Mouse (Mus musculus) frontal cortex, adult (tissue): Measurements from ENCODE around the gene Tmem132b.

Source experiments
- ATAC-seq: cut with Nextera tagmentation; 2 replicates; pipeline ENCODE4 v1.9.2; 2017; ENCODE audit warnings: mild to moderate bottlenecking, moderate library complexity, mixed read lengths; ENCODE audit not compliant: low TSS enrichment

The Tmem132b gene

DNA sequence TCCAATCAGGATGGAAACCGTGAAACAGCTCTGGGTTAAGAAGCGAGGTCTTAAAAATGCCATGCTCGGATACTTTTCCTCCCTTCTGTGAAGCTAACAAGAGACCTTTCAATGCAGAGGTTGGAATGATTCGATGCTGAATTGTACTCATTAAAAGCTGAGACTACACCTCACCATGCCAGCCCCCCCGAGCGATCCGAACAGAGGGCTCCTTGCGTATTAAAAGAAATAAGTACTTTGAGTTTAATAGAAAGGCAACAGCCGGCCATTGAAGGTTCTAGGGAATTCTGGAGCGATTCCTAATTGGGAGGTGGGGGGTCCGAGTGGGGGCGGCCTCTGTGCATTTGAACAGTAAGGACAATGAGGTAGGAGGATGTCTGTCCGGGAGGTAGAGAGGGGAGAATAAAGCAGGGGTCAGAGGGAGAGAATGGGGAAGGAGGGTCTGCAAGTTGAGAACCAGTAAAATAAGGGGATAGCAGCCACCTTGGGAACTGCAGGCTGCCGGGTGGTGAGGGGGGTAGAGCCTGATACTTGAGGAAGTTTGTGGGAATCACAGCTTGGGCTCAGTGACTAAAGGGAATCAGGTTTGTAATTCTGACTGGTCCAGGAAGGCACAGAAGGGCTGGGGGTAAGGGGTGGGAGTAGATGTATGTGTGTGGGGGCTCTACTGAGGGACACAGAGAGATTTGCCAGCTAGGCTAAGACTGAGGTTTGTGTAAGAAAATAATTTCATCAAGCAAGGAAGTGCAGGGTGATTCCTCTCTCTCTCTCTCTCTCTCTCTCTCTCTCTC lies 127.6 kb downstream of the Tmem132b start:
- no peak for ATAC-seq

DNA sequence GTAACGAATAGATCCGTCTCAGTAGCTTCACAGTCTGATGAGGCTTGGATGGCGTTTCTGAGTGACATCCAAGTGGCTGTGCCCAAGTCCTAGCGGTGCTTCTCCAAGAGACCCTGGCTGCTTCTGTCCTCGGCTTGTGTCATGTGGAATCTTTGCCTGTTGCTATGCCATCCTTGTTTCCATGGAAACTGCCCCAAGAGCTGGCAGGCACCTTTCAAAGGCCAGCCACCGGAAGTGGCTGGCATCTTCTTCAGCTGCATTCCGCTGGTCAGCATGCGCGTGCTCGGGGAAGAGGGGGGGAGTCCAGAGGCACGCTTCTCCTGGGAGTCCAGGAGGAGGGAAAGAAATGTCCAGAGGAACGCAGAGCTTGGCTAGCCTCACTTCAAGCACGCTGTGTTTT lies 144.0 kb downstream of the Tmem132b start:
- peak; percentile 66 for ATAC-seq

DNA sequence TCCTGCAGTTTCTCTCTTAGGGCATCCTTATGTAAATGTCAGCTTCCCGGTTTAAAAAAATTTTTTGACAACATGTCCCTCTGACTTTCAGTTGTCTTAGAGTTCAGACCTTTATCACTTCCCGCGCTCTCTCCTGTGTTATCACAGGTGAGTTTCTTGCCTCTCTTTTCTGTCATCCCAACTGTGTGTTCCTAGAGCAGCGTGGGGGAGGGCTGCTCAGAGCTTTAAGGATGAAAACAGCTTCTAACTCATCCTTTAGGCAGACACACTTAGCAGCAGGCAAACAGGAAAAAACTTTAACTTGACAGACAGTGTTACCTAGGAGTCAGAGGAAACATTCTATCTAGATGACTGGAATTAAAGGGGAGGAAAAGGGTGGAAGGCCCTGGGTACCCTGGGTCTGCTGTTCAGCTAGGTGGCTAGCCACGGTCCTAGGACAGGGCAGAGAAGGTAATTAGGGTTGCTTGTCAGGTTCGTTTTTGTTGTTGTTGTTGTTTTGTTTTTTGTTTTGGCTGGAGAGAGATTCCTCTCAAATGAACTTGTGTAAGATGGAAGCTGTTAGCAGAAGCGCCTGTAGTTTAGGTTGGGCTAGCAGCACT lies 144.6 kb downstream of the Tmem132b start:
- peak; percentile 29; the same call in 1 of the 2 replicates for ATAC-seq

DNA sequence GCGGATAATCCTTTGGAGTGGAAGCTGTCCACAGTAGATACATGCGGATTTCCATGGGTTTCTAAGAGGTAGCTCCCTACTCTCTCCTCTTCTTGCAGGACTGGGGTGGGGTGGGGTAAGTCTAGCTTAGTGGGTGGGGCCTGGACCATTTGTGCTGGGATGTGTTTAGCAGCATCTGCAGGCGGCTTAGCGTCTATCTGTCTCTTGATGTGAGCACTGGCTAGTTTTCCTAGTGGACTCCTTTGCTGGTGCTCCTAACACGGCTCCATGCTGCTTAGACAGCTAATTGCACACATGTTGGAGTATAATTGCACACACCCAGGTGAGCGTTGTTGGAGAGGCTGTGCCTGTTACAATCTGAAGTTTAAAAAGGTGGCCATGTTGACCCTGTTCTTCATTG lies 149.3 kb downstream of the Tmem132b start:
- no peak for ATAC-seq

DNA sequence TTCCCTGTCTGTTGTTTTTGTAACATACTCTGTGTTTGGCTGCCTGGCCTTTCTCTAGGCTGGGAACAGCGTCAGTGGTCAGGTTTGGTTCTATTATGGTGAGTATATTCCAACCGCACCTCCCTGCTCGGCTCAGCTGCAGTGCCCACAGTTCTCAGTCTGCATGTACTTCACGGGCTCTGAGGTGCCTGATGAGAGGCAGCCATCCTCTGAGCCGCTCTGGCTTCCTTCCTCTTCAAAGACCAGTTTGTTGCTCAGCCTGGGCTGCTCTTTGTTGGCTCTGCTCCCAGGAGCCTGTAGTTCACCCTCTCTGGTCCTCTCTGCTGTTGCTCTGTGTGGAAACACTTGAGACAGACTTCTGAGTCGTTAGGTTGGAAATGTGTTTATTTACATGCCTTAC lies 151.9 kb downstream of the Tmem132b start:
- peak; percentile 66 for ATAC-seq

DNA sequence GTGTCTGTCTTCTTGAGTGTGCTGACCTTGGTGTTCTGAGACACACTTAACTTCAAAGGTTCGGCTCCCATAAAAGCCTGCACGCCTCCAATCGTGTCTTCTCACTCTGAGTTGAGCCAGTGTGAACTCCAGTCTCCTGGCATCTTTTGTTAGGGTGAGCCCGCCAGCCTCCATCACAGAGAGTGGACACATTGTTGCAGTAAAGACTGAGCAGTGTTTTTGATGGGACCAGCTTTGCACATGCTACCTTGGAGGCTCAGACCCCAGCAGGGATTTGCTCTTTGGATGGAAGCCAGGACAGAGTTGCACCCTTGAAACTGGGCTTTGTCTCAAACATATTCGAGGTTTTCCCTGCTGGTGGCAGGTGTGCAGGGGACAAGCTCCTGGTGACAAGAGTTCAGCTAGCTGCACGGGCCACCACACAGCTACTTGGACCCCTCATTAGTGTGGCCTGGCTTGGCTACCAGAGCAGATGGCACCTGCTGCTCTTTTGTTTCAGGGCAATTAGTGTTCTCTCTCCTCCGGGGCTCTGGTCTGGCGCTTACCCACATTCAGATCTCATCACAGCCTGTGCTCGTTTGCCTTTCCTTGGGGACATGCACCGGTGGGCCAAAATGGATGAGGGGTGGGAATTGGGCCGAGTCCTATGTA lies 154.2 kb downstream of the Tmem132b start:
- ATAC-seq, result no peak

DNA sequence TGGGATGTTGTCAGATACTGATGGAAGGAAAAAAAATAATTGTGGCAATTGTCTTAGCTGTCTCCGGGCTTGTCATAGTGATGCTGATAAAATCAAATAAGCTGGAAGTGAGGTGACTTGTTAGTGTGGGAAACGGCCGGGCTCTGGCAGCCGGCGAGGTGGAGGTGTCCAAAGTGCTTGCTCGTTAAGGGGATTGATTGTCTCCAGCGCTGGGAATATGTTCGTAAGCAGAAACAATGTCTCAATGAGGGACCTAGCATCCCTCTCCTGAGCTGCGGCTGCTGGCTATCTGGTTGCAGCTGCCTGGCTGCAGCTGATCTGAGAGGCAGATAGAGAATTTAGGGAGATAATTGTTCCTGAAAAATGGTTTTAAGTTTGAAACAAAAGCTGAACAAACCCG lies 161.0 kb downstream of the Tmem132b start:
- ATAC-seq, result no peak

DNA sequence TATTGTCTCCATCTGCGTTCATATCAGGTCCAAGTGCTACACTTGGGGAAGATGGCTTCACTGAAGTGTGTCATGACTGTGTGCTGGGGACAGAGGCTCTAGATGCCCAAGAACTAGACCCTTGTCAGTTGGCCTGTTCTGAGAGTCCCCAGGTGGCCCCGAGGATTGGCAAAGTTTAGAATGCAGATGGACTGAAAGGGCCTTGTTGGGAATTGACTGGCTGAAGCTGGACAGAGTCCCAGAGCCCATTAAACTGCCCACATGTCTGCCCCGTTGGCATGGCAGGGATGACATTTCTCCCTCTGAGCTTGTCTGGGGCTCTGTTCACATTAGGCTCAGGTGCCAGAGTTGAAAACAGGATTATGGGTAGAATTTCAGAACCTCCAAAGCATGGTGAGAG lies 167.8 kb downstream of the Tmem132b start:
- ATAC-seq, result 0 out of 2 replicates have a peak, but pooled peaks have one; percentile 30

DNA sequence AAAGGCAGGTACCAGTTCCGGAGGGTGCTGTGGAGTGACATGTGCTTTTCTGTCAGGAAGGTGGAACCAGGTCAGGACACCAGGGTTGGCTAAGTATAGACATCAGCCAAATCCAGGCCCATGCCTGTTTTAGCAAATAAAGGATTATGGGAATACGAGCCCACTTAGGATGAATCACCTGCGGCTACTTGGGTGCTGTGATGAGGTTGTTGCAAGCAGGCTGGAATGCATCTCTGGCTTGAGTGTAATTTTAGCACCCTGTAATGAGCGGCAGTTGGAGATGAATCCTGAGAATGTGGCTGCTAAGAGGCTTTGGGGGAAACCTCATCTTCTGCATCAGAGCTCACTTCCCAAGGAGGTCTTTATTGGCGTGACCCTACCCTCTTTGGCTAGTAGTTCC lies 168.7 kb downstream of the Tmem132b start:
- peak; percentile 60 for ATAC-seq

DNA sequence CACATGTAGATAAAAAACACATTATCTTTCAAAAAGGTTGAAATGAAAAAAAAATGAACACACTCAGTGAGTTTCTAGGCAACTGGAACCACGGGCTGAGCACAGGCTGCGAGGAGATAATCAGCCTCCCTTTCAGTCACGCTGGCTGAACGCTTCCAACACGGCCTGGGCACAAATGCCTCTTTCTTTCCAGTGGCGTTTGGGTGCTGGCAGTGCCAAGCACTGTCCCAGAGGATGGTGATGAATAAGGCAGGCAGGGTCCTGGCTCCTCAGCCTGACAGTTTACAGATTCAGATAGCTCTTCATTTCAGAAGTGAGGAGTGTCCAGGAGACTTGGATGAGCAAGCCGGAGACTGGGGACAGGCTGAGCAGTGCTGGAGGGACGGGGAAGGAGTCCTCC lies 173.8 kb downstream of the Tmem132b start:
- peak; percentile 68 for ATAC-seq

DNA sequence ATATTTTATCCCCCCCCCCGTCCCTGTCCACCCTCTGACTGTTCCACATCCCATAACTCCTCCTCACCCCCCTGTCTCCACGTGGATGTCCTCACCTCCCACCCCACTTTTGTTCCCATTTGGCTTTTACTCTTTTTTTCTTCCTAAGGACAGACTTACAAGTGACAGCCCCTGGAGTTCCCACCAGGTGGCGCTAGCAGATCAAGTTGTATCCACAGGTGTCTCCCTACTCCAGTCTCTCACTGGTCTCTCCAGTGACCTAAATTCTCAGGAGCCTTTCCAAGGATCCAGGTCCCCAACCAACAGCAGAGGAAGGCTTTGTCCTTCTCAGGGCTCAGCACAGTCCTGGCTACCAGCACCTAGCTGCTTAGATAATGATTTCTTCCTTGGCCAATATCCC lies 177.6 kb downstream of the Tmem132b start:
- no peak for ATAC-seq

DNA sequence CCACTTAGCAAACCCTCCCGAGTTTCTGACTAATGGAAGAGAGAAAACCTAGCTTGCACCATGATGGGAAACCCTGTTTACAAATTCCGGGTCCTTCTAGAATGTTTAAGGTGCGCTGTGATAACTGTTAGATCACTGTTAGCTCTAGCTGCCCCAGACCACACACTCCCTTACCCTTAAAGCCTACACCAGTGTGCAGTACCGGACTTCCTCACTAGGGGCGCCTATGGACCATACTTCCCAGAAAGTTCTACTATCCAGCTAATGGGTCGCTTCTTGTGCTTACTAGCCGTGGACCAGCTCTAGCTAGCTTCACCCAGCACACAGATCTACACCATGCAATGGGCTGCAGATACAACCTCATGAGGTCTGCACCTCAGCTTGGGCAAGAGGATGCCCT lies 195.2 kb downstream of the Tmem132b start:
- no peak for ATAC-seq

DNA sequence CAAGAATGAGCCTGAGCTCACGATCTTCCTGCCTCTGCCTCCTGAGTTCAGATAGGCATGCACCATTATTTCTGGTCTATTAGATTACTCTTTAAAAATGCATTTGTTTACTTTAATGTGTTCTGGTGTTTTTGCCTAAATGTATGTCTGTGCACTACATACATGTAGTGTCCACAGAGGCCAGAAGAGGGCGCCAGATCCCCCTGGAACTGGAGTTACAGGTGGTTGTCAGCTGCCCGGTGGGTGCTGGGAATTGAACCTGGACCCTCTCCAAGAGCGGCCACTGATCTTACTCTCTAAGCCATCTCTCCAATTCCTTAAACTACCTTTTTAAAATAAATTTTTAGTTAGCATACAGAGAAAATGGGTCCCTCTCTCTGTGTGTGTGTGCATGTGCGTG lies 195.9 kb downstream of the Tmem132b start:
- ATAC-seq, result no peak

DNA sequence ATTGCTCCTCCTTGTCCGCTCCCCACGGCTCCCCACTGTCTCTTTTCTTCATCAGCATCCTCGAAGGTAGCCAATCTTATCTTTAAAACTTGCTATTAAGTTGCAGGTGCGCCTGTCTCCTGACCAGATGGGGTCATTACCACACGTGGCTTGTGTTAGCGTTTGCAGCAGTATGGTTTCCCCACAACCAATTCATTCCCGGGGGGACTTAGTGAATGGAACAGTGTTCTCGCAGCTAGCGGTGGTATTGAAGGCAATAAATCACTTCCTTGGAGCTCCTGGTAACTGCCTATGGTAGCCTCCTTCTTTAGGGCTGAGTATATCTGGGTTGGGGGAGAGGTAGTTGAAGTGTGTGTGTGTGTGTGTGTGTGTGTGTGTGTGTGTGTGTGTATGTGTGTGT lies 196.4 kb downstream of the Tmem132b start:
- no peak for ATAC-seq

DNA sequence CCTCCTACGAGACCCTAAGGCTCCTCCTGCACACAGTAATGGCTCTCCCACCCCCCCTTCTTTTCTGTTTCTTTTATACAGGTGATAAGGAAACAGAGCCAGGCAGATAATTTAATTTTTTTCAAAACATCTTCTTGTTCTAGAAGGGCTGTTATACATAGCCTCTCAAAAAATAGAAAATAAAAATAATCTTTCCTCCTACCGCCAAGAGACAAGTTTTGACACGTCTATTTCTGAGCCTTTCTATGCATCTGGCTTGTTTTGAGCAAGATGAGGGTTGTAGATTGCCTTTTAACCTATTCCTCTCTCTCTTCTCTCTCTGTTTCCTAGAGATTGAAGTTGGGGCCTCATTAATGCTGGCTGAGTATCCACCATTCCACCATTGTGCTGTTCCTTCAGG lies 196.9 kb downstream of the Tmem132b start:
- ATAC-seq, result peak; percentile 72

DNA sequence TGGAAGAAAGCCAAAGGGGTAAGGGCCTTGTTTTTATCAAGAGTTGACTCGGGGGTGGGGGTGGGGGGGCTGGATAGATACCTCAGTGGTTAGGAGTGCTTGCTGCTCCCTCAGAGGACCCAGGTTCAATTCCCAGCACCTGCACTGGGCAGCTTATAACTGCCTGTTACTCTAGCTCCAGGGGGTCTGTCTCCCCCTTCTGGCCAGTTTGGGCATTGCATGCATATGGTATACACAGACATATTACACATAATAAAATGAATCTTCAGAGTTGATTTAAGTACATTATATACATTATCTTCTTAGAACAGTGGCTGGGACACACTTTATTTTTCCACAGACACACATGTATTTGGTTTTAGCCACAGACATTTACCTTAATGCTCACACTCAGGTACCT lies 202.2 kb downstream of the Tmem132b start:
- ATAC-seq, result no peak

DNA sequence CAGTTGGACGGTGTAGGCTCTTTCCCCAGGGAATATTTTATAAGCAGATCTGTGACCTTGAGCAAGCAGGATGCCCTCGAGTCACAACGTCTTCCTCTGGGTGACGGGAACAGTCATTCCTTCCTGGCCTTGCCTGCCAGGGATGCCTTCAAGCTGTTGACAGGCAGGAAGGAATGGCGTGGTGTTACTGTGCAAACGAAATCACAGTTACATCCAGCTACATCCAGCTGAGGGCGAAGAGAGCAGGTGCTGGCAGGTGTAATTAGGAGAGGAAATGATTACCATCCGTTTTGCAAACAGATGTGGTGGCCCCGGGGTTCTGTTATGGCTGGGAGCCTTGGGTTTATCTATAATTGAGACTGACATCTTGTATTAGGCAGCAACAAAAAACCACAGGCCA lies 205.5 kb downstream of the Tmem132b start:
- no peak for ATAC-seq

DNA sequence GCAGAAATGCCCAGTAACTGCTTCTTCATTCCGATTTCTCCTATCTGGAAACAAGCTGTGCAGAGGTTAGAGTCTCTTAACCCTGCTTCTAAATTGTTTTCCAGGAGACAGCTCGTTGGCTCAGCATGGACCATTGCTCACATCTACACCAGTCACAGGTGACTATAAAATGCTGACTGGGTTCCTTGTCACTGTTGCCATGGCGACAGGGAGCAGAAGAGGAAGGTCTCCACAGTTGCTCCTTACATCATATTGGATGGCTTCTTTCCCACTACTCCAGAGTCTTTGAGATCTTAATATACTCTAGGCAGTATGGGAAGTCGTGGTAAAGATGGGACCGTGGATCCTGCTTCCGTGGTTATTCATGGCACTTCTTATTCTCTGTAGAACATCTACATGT lies 211.9 kb downstream of the Tmem132b start:
- ATAC-seq, result 0 out of 2 replicates have a peak, but pooled peaks have one; percentile 38

DNA sequence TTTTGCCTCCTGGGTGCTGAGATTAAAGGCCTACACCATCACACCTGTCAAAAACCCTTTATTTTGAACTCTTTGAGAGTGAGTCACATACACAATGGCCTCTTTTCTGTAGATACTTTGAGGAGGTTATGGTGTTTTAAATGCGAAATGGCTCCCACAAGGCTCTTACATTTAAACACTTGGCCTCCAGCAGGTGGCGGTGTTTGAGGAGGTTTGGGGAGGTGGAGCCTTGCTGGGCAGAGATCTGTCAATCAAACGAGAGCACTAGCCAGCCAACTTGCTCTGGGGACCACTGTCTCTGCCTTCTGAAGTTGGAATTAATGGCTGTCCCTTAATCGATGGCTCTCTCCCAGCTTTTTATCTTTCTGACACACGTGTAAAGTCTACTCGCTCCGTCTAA lies 214.2 kb downstream of the Tmem132b start:
- no peak for ATAC-seq

DNA sequence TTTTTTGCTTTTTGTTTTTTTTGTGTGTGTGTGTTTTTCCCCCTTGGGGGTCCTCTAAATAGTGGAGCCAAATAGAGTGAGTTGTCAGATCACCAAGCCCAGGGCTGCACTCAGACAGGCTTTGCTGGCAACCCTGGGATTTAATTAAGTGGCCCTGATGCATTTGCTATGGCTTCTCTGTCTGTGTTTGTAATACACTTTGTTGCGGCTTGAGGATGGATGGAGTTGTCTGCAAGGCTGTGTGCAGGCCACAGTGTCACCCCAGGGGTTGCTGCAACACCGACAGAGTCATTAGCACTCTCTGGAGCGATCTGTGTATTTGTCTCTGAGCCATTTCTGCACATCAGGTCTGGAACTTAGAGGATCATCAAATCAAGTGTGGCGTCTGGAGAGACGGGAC lies 219.9 kb downstream of the Tmem132b start:
- no peak for ATAC-seq

DNA sequence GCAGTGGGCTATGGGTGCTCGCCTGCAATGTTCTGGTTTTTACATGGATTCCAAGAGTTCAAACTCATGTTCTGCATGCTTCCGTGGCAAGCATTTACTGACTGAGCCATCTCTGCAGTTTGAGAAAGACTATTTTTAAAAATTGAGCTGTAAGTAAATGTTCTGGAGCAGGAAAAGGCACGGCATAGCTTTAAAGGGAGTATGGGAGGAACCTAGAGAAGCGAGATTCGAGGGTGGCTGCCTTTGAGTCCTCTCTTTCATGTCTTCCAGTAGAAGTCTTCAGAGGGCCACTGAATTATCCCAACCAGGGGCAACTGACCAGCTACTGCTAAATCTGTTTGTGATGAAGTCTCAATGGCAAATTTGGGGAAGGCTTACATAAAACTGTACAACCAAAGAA lies 221.0 kb downstream of the Tmem132b start:
- peak; percentile 62 for ATAC-seq

DNA sequence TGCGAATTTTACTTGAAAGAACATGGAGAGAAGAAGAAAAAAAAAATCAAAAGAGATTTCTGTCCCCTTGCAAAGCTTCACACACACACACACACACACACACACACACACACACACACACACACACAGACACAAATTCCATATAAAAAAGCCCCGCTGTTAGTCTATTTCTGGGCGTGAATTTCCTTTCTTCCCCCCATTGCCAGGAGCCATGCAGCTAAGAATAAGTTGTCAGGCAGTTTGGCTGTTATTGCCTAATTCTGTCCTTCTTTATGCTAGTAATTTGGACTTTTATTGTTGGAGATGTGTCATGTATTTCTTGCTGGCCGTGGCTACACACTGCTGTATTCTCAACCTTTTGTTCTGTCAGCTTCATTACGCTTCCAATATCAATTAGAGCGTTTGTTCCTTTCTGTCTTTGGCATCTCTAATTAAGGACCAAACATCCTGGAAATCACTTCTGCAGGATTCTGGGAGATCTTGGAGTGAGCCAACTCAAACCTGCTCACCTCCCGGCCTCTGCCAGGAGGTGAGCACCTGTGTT lies 225.5 kb downstream of the Tmem132b start:
- ATAC-seq, result 0 out of 2 replicates have a peak, but pooled peaks have one; percentile 14

DNA sequence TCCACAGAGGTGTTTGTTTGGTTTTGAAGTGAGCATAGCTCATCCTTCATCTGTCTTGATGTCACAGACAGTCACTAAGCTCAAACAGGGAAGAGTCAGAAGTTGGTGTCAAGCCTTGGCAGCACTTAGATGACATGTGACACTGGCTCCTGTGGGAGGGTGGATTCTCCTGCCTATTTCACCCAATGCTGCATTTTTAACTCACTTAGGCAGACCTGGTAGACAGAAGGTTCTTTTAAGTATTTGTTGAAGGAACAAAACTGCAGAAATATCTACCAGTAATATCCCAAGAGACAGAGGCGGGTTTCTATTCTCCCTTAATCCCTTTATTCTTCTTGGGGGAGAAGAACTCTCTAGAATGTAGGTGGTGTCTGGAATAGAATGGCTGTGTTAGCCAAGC lies 226.9 kb downstream of the Tmem132b start:
- peak; percentile 56 for ATAC-seq
